Mouse (Mus musculus): ENCODE results near the gene Tmbim6. TPM values are rescaled to one million over a fixed set of nuclear protein-coding genes. Genes with fewer than 3 reads are reported as not detected.
A peak's percentile ranks its signal among the peaks of the same experiment; 100 is the strongest.

Tmbim6 gene
- polyA plus RNA-seq, 1 experiment from 2014 or later = 327 TPM

DNA sequence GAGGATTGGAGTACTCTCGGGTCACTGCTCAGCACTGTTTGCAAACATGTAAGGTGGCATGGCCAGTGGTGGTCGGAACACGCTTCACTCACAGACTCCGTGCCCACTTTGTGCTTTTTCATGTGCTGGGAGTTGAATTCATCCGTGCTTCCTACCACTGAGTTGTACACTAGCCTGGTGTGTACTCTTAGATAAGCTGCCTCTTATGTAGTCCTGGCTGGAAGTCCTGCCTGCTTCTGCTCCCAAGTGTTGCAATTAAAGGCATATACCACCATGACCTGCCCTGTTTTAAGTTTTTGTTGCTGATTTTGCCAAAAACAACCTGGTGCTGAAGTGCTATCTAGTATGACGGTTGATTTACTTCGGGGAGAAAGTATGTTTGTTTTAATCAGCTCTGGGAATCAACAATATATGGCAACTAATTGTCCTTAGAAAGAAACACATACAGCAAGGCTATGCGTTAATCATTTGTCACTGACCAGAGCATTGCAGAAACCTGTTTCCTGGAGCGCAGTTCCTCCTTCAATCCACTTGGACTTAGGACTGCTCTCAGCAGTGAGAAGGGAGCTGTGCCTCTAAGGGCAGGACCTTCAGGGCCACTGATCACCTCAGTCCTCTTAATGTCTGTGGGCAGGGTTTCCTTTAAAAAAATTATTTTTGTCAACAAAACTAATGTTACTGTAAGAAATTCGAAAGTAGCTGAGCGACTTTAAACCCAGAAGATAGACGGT, 10.6 kb downstream of the Tmbim6 start:
- Histone ChIP-seq H3K4me2 (no peak overlapping the region), H3K9me3 (ENCODE audit: low read depth, low read length) (no peaks in the 10 kb centered on the region), H3K27me3 (ENCODE audit: insufficient read depth, low read length) (no peaks in the 10 kb centered on the region), H3K4me1 (ENCODE audit: insufficient read depth) (no peaks in the 10 kb centered on the region), H3K9ac (no peak overlapping the region), H3K27ac (ENCODE audit: low read depth) (no peak overlapping the region), H3K36me3 (ENCODE audit: insufficient read depth) (peaks cover 76% of the 10 kb centered on the region), H3K4me3 (ENCODE audit: low read depth, low read length) (no peak overlapping the region)
- no peak for TF ChIP-seq CTCF (IDR thresholded peaks at IDR 0.05; ENCODE audit: low read depth)
- no peak for DNase-seq
- no peak for ATAC-seq (ENCODE audit: insufficient read depth)
- WGBS = 83% methylated on average over 12 of the region's 12 CpGs

- H3K4me1 ChIP-seq (ENCODE audit: insufficient read depth) = no peaks in the 10 kb centered on the region
- H3K36me3 ChIP-seq (ENCODE audit: insufficient read depth) = peaks cover 88% of the 10 kb centered on the region
- no peak for ATAC-seq (ENCODE audit: insufficient read depth)
- H3K27ac ChIP-seq (ENCODE audit: low read depth) = no peak overlapping the region
- no peak overlapping the region for H3K4me3 ChIP-seq (ENCODE audit: low read depth, low read length)
- TF ChIP-seq CTCF (IDR thresholded peaks at IDR 0.05; ENCODE audit: low read depth) = no peak
- H3K27me3 ChIP-seq (ENCODE audit: insufficient read depth, low read length) = no peaks in the 10 kb centered on the region
- WGBS = 90% methylated on average over 9 of the region's 9 CpGs
- no peak overlapping the region for H3K4me2 ChIP-seq
- H3K9me3 ChIP-seq (ENCODE audit: low read depth, low read length) = no peaks in the 10 kb centered on the region
- no peak for DNase-seq
- H3K9ac ChIP-seq = no peak overlapping the region
These were observed 12.5 kb downstream of the Tmbim6 start for GRCm38 (mm10) chr15:99405150-99405549.

DNA sequence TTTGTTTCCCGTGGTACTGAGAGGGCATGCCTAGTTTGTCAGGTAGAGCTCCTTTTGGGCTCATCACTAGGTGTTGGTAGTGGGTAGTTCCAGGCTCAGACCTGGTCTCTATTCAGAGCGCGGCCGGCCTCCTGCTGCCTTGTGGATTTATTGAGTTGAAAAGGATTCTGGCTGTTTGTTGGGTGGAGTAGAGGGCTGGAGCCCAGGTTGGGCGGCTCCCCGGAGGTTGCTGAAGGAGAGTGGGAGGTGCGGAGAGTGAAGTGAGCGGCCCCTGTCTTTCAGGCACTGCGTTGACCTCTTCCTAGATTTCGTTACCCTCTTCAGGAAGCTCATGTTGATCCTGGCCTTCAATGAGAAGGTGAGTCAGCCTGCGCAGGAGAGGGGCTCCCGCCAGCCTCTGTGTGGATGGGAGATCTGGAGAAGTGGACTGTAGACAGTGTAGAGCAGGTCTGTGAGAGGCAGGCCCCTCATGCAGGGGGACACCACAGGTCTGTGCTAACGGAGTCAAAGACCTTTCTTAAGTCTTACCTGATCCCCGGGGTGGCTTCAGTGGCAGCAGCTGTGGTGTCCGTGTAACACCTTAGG, 14.4 kb downstream of the Tmbim6 start:
- Histone ChIP-seq H3K27me3 (ENCODE audit: insufficient read depth, low read length) (no peaks in the 10 kb centered on the region), H3K4me1 (ENCODE audit: insufficient read depth) (no peaks in the 10 kb centered on the region), H3K4me3 (ENCODE audit: low read depth, low read length) (no peak overlapping the region), H3K4me2 (no peak overlapping the region), H3K36me3 (ENCODE audit: insufficient read depth) (peaks cover 85% of the 10 kb centered on the region), H3K27ac (ENCODE audit: low read depth) (no peak overlapping the region), H3K9ac (no peak overlapping the region), H3K9me3 (ENCODE audit: low read depth, low read length) (no peaks in the 10 kb centered on the region)
- 84% methylated on average over 15 of the region's 15 CpGs for WGBS
- ATAC-seq (ENCODE audit: insufficient read depth) (no peak), DNase-seq (no peak)
- TF ChIP-seq CTCF (IDR thresholded peaks at IDR 0.05; ENCODE audit: low read depth) = no peak

DNA sequence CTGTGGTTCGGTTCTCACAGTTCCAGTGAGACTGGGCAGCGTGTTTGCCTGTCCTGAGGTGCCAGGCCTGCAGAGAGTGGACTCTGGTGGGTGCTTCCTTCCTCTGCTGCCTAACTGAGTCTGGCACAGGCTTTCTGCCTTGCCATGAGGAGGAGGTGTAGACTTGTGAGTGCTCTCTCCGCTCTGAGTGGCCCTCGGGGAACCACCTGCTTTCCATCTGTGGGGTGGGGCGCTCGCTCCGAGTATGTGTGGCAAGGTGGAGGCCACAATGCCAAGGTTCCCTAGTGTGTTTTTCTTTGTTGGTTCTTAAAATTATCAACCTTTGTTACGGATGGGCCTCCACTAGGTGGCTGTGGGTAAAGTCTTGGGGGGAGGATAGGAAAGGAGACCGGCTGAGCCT, 16.2 kb downstream of the Tmbim6 start:
- ATAC-seq (ENCODE audit: insufficient read depth) = no peak
- Histone ChIP-seq H3K36me3 (ENCODE audit: insufficient read depth) (peaks cover 68% of the 10 kb centered on the region), H3K27me3 (ENCODE audit: insufficient read depth, low read length) (no peaks in the 10 kb centered on the region), H3K4me2 (no peak overlapping the region), H3K9me3 (ENCODE audit: low read depth, low read length) (no peaks in the 10 kb centered on the region), H3K27ac (ENCODE audit: low read depth) (no peak overlapping the region), H3K4me3 (ENCODE audit: low read depth, low read length) (no peak overlapping the region), H3K4me1 (ENCODE audit: insufficient read depth) (no peaks in the 10 kb centered on the region), H3K9ac (no peak overlapping the region)
- 84% methylated on average over 9 of the region's 9 CpGs for WGBS
- TF ChIP-seq CTCF (IDR thresholded peaks at IDR 0.05; ENCODE audit: low read depth) = no peak
- no peak for DNase-seq

DNA sequence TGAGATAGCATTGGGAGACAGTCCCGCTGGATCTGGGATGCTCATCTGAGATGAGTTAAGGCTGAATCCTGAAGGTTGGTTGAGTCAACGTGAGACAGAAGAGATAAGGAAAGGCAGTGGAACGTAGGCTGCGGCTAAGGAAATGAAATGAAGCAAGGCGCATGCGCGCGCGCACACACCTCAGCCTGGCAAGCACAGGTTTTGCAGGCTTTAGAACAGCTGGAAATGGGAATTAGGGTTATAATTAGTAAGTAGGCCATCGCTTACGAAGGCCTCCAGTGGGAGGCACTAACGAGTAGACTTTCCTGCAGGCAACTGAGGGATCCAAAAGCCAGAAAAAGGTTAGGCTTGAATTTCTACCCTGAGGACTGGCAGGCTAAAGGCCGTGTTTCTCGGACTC, 19.1 kb downstream of the Tmbim6 start:
- DNase-seq = no peak
- Histone ChIP-seq H3K27me3 (ENCODE audit: insufficient read depth, low read length) (no peaks in the 10 kb centered on the region), H3K9ac (no peak overlapping the region), H3K9me3 (ENCODE audit: low read depth, low read length) (no peaks in the 10 kb centered on the region), H3K36me3 (ENCODE audit: insufficient read depth) (peaks cover 39% of the 10 kb centered on the region), H3K4me1 (ENCODE audit: insufficient read depth) (no peaks in the 10 kb centered on the region), H3K27ac (ENCODE audit: low read depth) (no peak overlapping the region), H3K4me3 (ENCODE audit: low read depth, low read length) (no peak overlapping the region), H3K4me2 (no peak overlapping the region)
- ATAC-seq (ENCODE audit: insufficient read depth) = no peak
- WGBS = 50% methylated on average over 14 of the region's 14 CpGs
- TF ChIP-seq CTCF (IDR thresholded peaks at IDR 0.05; ENCODE audit: low read depth) = 0 out of 2 replicates have a peak, but pooled peaks have one; percentile 14

DNA sequence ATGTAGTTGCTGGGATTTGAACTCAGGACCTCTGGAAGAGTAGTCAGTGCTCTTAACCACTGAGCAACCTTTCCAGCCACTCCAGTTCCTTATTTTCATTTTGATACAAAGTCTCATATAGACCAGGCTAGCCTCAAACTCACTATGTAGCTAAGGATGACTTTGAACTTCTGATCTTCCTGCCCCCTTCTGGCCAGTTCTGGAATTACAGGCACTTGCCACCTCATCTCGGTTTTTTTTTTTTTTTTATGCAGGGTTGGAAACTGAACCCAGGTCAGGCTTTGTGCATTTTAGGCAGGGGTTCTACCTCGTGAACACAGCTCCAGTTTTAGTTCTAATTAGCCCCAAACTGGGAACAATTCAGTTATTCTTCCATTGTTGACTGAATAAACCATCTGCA, 23.1 kb downstream of the Tmbim6 start:
- peak; percentile 71 for DNase-seq

DNA sequence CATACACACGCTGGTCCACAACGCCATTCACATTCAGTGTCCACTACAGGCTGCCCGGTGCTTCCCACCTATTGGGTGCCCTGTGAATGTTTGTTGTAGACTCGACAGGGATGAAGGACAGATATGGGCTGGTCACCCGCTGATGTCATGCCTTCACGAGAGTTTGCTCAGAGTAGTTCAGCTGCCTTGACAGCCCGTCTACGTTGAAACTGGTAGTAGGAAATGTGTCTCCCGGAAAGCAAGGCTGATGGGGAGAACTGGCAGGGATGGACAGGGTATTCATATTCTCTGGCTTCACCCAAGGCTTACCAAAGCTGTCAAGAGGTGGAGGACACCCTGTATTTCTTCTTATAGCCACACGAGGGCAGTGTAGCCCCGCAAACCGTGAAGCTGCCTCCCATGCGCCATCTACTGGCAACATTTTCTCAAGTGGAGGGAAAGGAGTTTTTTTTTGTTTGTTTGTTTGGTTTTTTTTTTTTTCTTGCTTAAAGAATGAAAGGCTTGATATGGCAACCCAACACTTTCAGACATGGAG, 23.7 kb downstream of the Tmbim6 start:
- H3K27ac ChIP-seq (ENCODE audit: low read depth) = no peak overlapping the region
- no peaks in the 10 kb centered on the region for H3K27me3 ChIP-seq (ENCODE audit: insufficient read depth, low read length)
- ATAC-seq (ENCODE audit: insufficient read depth) = no peak
- no peak overlapping the region for H3K9ac ChIP-seq
- no peaks in the 10 kb centered on the region for H3K9me3 ChIP-seq (ENCODE audit: low read depth, low read length)
- TF ChIP-seq CTCF (IDR thresholded peaks at IDR 0.05; ENCODE audit: low read depth) = peak; percentile 100
- H3K4me1 ChIP-seq (ENCODE audit: insufficient read depth) = no peaks in the 10 kb centered on the region; the same call in 1 of the 2 replicates
- no peak overlapping the region for H3K4me3 ChIP-seq (ENCODE audit: low read depth, low read length)
- H3K36me3 ChIP-seq (ENCODE audit: insufficient read depth) = no peaks in the 10 kb centered on the region
- WGBS = 13% methylated on average over 13 of the region's 13 CpGs
- peak overlapping the region; percentile 36 for H3K4me2 ChIP-seq
- peak; percentile 95 for DNase-seq

More for the DNA sequence above, 23.1 kb downstream of the Tmbim6 start:
- TF ChIP-seq CTCF (IDR thresholded peaks at IDR 0.05; ENCODE audit: low read depth) = peak; percentile 73
- Histone ChIP-seq H3K4me3 (ENCODE audit: low read depth, low read length) (no peak overlapping the region), H3K4me1 (ENCODE audit: insufficient read depth) (no peaks in the 10 kb centered on the region; the same call in 1 of the 2 replicates), H3K27ac (ENCODE audit: low read depth) (no peak overlapping the region), H3K27me3 (ENCODE audit: insufficient read depth, low read length) (no peaks in the 10 kb centered on the region), H3K9ac (no peak overlapping the region), H3K36me3 (ENCODE audit: insufficient read depth) (peaks cover 3% of the 10 kb centered on the region; the same call in 1 of the 2 replicates), H3K4me2 (no peak overlapping the region), H3K9me3 (ENCODE audit: low read depth, low read length) (no peaks in the 10 kb centered on the region)
- ATAC-seq (ENCODE audit: insufficient read depth) = no peak
- WGBS = 22% methylated on average over 2 of the region's 2 CpGs
